Mouse (Mus musculus) small intestine, adult 2 months (tissue): ENCODE results near the gene Dpp9. TPM values are rescaled to one million over a fixed set of nuclear protein-coding genes. Genes with fewer than 3 reads are reported as not detected.

Experiments
- H3K27ac ChIP-seq: fragments of 200-500 bp; 2 replicates; pipeline ENCODE4 v1.5.1; 2012; ENCODE audit warnings: low read depth, low read length, control low read depth, inconsistent platforms; ENCODE audit not compliant: insufficient read depth
- H3K27me3 ChIP-seq: fragments of 200-500 bp; 2 replicates; pipeline ENCODE4 v1.6.1; 2012; ENCODE audit warnings: mild to moderate bottlenecking, moderate library complexity, low read length, inconsistent platforms; ENCODE audit not compliant: control insufficient read depth, insufficient read depth
- H3K36me3 ChIP-seq: fragments of 200-500 bp; 2 replicates; pipeline ENCODE4 v1.6.1; 2012; ENCODE audit warnings: mild to moderate bottlenecking, low read length, control low read depth, inconsistent platforms; ENCODE audit not compliant: control insufficient read depth, insufficient read depth
- H3K4me1 ChIP-seq: fragments of 200-500 bp; 2 replicates; pipeline ENCODE4 v1.6.1; 2012; ENCODE audit warnings: low read length, inconsistent platforms, mixed read lengths; ENCODE audit not compliant: control insufficient read depth, insufficient read depth, insufficient read length
- H3K4me3 ChIP-seq: fragments of 200-500 bp; 2 replicates; pipeline ENCODE4 v1.5.1; 2012; ENCODE audit warnings: low read depth, mild to moderate bottlenecking, control low read depth, inconsistent platforms, low read length, moderate library complexity
- CTCF ChIP-seq: fragments of 200-500 bp; IDR thresholded peaks from 2 replicates; pipeline ENCODE4 v1.5.1; 2012; ENCODE audit warnings: low read depth, mild to moderate bottlenecking, control low read depth, inconsistent platforms, low read length, moderate library complexity, mixed read lengths; ENCODE audit not compliant: insufficient replicate concordance, insufficient read length; ENCODE audit errors: extremely low read depth
- POLR2A ChIP-seq: fragments of 200-500 bp; IDR thresholded peaks from 2 replicates; pipeline ENCODE4 v1.6.1; 2012; ENCODE audit warnings: low read depth, mild to moderate bottlenecking, control low read depth, inconsistent platforms, low read length, moderate library complexity
- WGBS: fragments of 180-500 bp; shearing (Covaris S2); methylation state at CpG from one replicate; pipeline ENCODE4 v1.1.7; 2018; 5-methylcytosine and 5-hydroxymethylcytosine counted together
- polyA plus RNA-seq: library from polyadenylated mRNA; depleted of rRNA; stranded (reverse); fragments of >200 nt; gene quantifications from 2 replicates; pipeline ENCODE4 v1.2.3, GENCODE M21; 2012

The Dpp9 gene
- polyA plus RNA-seq, 1 experiment, result 39.4 TPM

- H3K27ac ChIP-seq, result peak overlapping the region; percentile 40; the same call in 1 of the 2 replicates
- peaks cover 6% of the 10 kb centered on the region; the same call in 1 of the 2 replicates for H3K4me1 ChIP-seq
- peak overlapping the region; percentile 94 for H3K4me3 ChIP-seq
- 1% methylated on average over 14 of the region's 14 CpGs for WGBS
- no peak for TF ChIP-seq POLR2A
- TF ChIP-seq CTCF, result no peak
- no peaks in the 10 kb centered on the region for H3K27me3 ChIP-seq
- peaks cover 38% of the 10 kb centered on the region for H3K36me3 ChIP-seq
Measured at GRCm38 (mm10) chr17:56182975-56183657, 35.6 kb downstream of the Dpp9 start.

- H3K36me3 ChIP-seq, result peaks cover 30% of the 10 kb centered on the region
Measured at GRCm38 (mm10) chr17:56175416-56175815, 43.3 kb downstream of the Dpp9 start.

GRCm38 (mm10) chr17:56173401-56174046 is 45.2 kb downstream of the Dpp9 start:
- peaks cover 19% of the 10 kb centered on the region for H3K36me3 ChIP-seq
- no peaks in the 10 kb centered on the region for H3K27me3 ChIP-seq
- no peak overlapping the region for H3K27ac ChIP-seq
- WGBS, result 74% methylated on average over 10 of the region's 10 CpGs
- peaks cover 6% of the 10 kb centered on the region for H3K4me1 ChIP-seq
- no peak overlapping the region for H3K4me3 ChIP-seq
- no peak for TF ChIP-seq POLR2A
- TF ChIP-seq CTCF, result no peak

More at GRCm38 (mm10) chr17:56175416-56175815, 43.3 kb downstream of the Dpp9 start:
- Histone ChIP-seq H3K4me1 (no peaks in the 10 kb centered on the region), H3K27ac (no peak overlapping the region), H3K4me3 (no peak overlapping the region), H3K27me3 (no peaks in the 10 kb centered on the region)
- TF ChIP-seq CTCF (no peak), POLR2A (no peak)
- 99% methylated on average over 3 of the region's 3 CpGs for WGBS

- H3K4me1 ChIP-seq, result peaks cover 6% of the 10 kb centered on the region
- peaks cover 5% of the 10 kb centered on the region for H3K36me3 ChIP-seq
- WGBS, result 93% methylated on average over 17 of the region's 17 CpGs
- TF ChIP-seq CTCF (no peak), POLR2A (no peak)
- no peaks in the 10 kb centered on the region for H3K27me3 ChIP-seq
- H3K27ac ChIP-seq, result no peak overlapping the region
- H3K4me3 ChIP-seq, result no peak overlapping the region
Measured at GRCm38 (mm10) chr17:56171881-56172280, 46.8 kb downstream of the Dpp9 start.

GRCm38 (mm10) chr17:56171456-56171855 is 47.2 kb downstream of the Dpp9 start:
- H3K27ac ChIP-seq, result no peak overlapping the region
- H3K4me3 ChIP-seq, result no peak overlapping the region
- WGBS, result 82% methylated on average over 9 of the region's 9 CpGs
- H3K36me3 ChIP-seq, result peaks cover under 1% of the 10 kb centered on the region
- peaks cover 6% of the 10 kb centered on the region for H3K4me1 ChIP-seq
- no peaks in the 10 kb centered on the region for H3K27me3 ChIP-seq
- TF ChIP-seq POLR2A (no peak), CTCF (no peak)

- Histone ChIP-seq H3K36me3 (no peaks in the 10 kb centered on the region), H3K27ac (no peak overlapping the region), H3K27me3 (no peaks in the 10 kb centered on the region), H3K4me3 (no peak overlapping the region), H3K4me1 (peaks cover 6% of the 10 kb centered on the region)
- no peak for TF ChIP-seq CTCF
- TF ChIP-seq POLR2A, result no peak
- 80% methylated on average over 10 of the region's 10 CpGs for WGBS
Measured at GRCm38 (mm10) chr17:56170636-56171035, 48.1 kb downstream of the Dpp9 start.

- 37% methylated on average over 6 of the region's 6 CpGs for WGBS
- Histone ChIP-seq H3K4me1 (peaks cover 6% of the 10 kb centered on the region), H3K4me3 (no peak overlapping the region), H3K27me3 (no peaks in the 10 kb centered on the region), H3K36me3 (no peaks in the 10 kb centered on the region), H3K27ac (peak overlapping the region; percentile 21)
- TF ChIP-seq POLR2A (no peak), CTCF (no peak)
Measured at GRCm38 (mm10) chr17:56169830-56170229, 48.9 kb downstream of the Dpp9 start.
